Mouse (Mus musculus) heart, adult 18-20 months (tissue): ENCODE data around the gene 2300003K06Rik. TPM values are rescaled to one million over a fixed set of nuclear protein-coding genes. Genes with fewer than 3 reads are reported as not detected.
"Not testable (repeated sequence)": the region's sequence is repeated elsewhere in the genome, so short reads cannot be mapped to it uniquely, and the experiment has no call there.

ENCODE experiments used
- DNase-seq, 2 experiments: peaks; one replicate each; pipeline ENCODE4 v3.0.0; 2021 to 2022; ENCODE audit warnings: mixed read lengths in 1 of 2
- long read RNA-seq, 2 experiments: library from polyadenylated mRNA; stranded (forward); transcript quantifications; one replicate each; pipeline ENCODE4 v2.0.0; 2021
- total RNA-seq, 2 experiments: library from RNA; stranded (reverse); gene quantifications; 2 replicates each; pipeline ENCODE4 v1.2.3; 2021

2300003K06Rik gene
- total RNA-seq, result not detected
- long read RNA-seq, experiment 1, result 0 reads
- long read RNA-seq, experiment 2, result 0 reads

GRCm38 (mm10) chr11:99837966-99838365 lies at the start of gene 2300003K06Rik:
2300003K06Rik (minus strand) TSS chr11:99838066.
- DNase-seq, result no peak

DNA sequence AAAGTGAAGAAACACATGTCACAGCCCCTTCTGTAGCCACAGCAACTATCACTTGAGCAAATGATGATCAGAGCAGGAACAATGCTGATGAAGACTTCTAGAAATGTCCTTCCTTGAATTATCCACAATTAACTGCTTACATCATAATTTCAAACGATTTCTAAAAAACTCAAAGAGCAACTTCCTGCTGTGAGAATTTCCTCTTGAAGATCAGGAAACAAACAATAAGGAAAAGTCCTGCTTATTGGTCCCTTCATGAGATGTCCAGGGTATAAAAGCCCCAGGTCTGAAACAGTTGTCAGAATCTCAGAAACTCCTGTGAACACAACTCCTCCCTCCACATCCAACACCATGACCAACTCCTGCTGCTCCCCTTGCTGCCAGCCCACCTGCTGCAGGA lies 41.0 kb upstream of the 2300003K06Rik start, which contains the start of gene Gm11567:
Gene Gm11567, plus strand, starts transcription at position 301 of the 400 bp plus-strand sequence.
- not testable (repeated sequence) for DNase-seq

GRCm38 (mm10) chr11:99873089-99873488 lies 35.2 kb upstream of the 2300003K06Rik start, which contains the start of gene Krtap9-1:
Krtap9-1 (plus strand) TSS chr11:99873389.
- not testable (repeated sequence) for DNase-seq

DNA sequence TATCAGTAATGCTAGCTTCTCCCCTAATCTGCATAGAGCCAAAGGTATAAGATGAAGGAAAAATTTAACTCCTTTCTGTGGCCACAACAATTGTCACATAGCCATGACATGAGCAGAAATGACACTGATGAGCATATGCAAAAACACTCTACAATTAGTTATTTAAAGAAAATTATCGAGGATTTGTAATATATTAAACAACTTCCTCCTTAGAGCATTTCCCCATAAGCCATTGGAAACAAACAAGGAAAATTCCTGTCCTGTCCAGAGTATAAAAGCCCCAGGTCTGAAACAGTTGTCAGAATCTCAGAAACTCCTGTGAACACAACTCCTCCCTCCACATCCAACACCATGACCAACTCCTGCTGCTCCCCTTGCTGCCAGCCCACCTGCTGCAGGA lies 26.3 kb upstream of the 2300003K06Rik start, which contains the start of gene Gm11559:
Gene Gm11559, plus strand, starts transcription at position 301 of the 400 bp plus-strand sequence.
- DNase-seq, result not testable (repeated sequence)

DNA sequence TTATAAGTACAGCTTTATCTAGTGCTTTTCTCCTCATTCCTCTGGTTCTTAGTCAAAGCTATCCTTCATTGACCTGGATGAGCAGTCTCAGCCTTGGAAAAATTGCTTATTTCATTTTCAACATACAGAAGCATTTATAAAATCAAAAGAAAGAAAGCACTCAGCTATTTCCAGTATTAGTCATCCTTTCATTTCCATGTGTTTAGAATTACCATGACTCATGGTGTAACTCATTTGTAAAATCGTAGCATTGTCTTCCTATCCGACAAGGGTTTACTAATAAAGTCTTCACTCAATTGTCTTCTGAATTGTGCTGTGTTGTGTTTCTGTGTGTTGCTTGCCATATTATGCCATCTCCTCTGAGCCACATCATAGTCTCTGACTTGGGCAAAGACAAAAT lies 20.9 kb upstream of the 2300003K06Rik start:
- DNase-seq, result no peak

- DNase-seq, result no peak
These were observed 19.8 kb upstream of the 2300003K06Rik start, which contains the start of gene Gm11568 for GRCm38 (mm10) chr11:99857617-99858016. Gm11568 (plus strand) TSS chr11:99857917.

- DNase-seq, result no peak
These were observed 16.3 kb upstream of the 2300003K06Rik start for GRCm38 (mm10) chr11:99854121-99854520.

DNA sequence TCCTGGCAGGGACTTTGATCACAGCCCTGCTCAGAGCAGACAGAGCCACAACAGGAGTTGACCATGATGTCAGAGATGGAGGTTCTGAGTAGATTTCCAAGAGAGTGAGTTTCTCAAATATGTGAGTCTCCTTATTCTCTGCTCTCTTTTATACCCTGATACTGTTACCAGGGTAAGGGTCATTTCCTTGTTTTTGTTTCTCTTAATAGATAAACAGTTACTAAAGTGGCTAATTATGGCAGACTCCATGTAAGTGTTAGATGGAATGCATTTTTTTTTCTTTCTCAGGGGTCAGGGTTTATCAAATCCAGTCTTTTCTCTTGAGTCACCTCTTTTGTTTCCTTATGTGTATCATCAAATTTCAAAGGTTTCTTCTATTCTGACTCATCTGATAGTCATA lies 13.6 kb upstream of the 2300003K06Rik start, which contains the start of gene Krtap4-16:
Gene Krtap4-16, minus strand, starts transcription at position 101 of the 400 bp plus-strand sequence.
- no peak for DNase-seq

- no peak for DNase-seq
These were observed 8.9 kb upstream of the 2300003K06Rik start for GRCm38 (mm10) chr11:99846746-99847145.

GRCm38 (mm10) chr11:99842185-99842584 lies 4.3 kb upstream of the 2300003K06Rik start:
- no peak for DNase-seq

DNA sequence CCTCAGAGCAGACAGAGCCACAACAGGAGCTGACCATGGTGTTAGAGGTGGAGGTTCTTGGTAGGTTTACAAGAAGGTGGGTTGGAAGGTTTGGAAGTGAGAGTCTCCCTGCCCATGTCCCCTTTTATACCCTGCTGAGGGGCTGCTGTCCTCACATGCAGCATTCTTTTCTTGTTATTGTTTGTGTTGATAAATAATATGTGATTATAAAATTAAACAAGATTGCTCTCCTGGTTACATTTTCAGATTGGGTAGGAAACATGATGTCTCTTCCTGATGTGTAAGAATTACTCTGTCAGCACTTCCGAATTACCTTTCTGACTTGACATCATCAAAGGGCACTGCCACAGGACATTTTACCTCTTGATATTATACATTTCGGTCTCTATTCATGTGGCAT lies 22.3 kb downstream of the 2300003K06Rik start, which contains the start of gene Gm11564:
Gene Gm11564, minus strand, starts transcription at position 101 of the 400 bp plus-strand sequence.
- not testable (repeated sequence) for DNase-seq

DNA sequence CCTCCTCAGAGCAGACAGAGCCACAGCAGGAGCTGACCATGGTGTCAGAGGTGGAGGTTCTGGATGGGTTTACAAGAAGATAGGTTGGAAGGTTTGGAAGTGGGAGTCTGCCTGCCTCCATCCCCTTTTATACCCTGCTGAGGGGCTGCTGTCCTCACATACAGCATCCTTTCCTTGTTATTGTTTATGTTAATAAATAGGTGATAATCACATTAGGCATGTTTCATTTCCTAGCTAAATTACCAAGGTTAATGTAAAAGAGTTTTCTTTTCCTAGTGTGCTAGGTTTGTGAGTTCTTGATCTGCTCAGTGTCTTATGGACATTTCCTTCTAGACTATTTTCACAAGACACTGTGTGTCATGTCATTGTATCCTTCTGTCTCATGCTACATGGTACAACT lies 28.1 kb downstream of the 2300003K06Rik start, which contains the start of gene Krtap4-13:
Gene Krtap4-13, minus strand, starts transcription at position 101 of the 400 bp plus-strand sequence.
- not testable (repeated sequence) for DNase-seq

DNA sequence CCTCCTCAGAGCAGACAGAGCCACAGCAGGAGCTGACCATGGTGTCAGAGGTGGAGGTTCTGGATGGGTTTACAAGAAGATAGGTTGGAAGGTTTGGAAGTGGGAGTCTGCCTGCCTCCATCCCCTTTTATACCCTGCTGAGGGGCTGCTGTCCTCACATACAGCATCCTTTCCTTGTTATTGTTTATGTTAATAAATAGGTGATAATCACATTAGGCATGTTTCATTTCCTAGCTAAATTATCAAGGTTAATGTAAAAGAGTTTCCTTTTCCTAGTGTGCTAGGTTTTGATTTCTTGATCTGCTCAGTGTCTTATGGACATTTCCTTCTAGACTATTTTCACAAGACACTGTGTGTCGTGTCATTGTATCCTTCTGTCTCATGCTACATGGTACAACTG lies 33.5 kb downstream of the 2300003K06Rik start, which contains the start of gene Gm11554:
Gene Gm11554, minus strand, starts transcription at position 101 of the 400 bp plus-strand sequence.
- not testable (repeated sequence) for DNase-seq

DNA sequence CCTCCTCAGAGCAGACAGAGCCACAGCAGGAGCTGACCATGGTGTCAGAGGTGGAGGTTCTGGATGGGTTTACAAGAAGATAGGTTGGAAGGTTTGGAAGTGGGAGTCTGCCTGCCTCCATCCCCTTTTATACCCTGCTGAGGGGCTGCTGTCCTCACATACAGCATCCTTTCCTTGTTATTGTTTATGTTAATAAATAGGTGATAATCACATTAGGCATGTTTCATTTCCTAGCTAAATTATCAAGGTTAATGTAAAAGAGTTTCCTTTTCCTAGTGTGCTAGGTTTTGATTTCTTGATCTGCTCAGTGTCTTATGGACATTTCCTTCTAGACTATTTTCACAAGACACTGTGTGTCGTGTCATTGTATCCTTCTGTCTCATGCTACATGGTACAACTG lies 39.0 kb downstream of the 2300003K06Rik start, which contains the start of gene Gm11569:
Gene Gm11569, minus strand, starts transcription at position 101 of the 400 bp plus-strand sequence.
- not testable (repeated sequence) for DNase-seq

- no peak for DNase-seq
These were observed 44.5 kb downstream of the 2300003K06Rik start, which contains the start of gene Gm11596 for GRCm38 (mm10) chr11:99793367-99793766. Gm11596 (minus strand) TSS chr11:99793467.

Other genes starting within 250 kb of the 2300003K06Rik start
- not detected for gene Krtap1-3, start 246.7 kb downstream of the 2300003K06Rik start, total RNA-seq
- not detected for gene Krtap9-3, start 240.0 kb downstream of the 2300003K06Rik start, total RNA-seq
- gene Gm11938, start 234.8 kb downstream of the 2300003K06Rik start, total RNA-seq, result not detected
- not detected for gene Gm11937, start 227.9 kb downstream of the 2300003K06Rik start, total RNA-seq
- gene Krtap2-4, start 223.2 kb downstream of the 2300003K06Rik start, total RNA-seq, result not detected
- gene Gm11562, start 217.6 kb downstream of the 2300003K06Rik start, total RNA-seq, result not detected
- gene Krtap4-1, start 209.8 kb downstream of the 2300003K06Rik start, total RNA-seq, result not detected
- gene Krtap4-2, start 203.0 kb downstream of the 2300003K06Rik start, total RNA-seq, result not detected
- not detected for gene Krtap4-7, start 194.0 kb downstream of the 2300003K06Rik start, total RNA-seq
- gene Gm11555, start 187.8 kb downstream of the 2300003K06Rik start, total RNA-seq, result not detected
- gene Gm11563, start 179.1 kb downstream of the 2300003K06Rik start, total RNA-seq, result not detected
- gene Krtap4-6, start 172.1 kb downstream of the 2300003K06Rik start, total RNA-seq, result not detected
- not detected for gene Gm14190, start 147.3 kb downstream of the 2300003K06Rik start, total RNA-seq
- gene Gm14180, start 103.8 kb downstream of the 2300003K06Rik start, total RNA-seq, result not detected
- gene Gm11595, start 65.2 kb downstream of the 2300003K06Rik start, total RNA-seq, result not detected
- gene Krtap4-8, start 57.4 kb downstream of the 2300003K06Rik start, total RNA-seq, result not detected
- gene Krtap4-9, start 52.9 kb downstream of the 2300003K06Rik start, total RNA-seq, result not detected
- gene Gm11596, start 44.6 kb downstream of the 2300003K06Rik start, total RNA-seq, result not detected
- gene Gm11569, start 39.1 kb downstream of the 2300003K06Rik start, total RNA-seq, result not detected
- not detected for gene Gm11554, start 33.6 kb downstream of the 2300003K06Rik start, total RNA-seq
- gene Krtap4-13, start 28.2 kb downstream of the 2300003K06Rik start, total RNA-seq, result not detected
- gene Gm11564, start 22.4 kb downstream of the 2300003K06Rik start, total RNA-seq, result not detected
- gene Krtap4-16, start 13.5 kb upstream of the 2300003K06Rik start, total RNA-seq, result not detected
- not detected for gene Gm11568, start 19.9 kb upstream of the 2300003K06Rik start, total RNA-seq
- gene Gm11559, start 26.4 kb upstream of the 2300003K06Rik start, total RNA-seq, result not detected
- not detected for gene Krtap9-1, start 35.3 kb upstream of the 2300003K06Rik start, total RNA-seq
- gene Gm11567, start 41.1 kb upstream of the 2300003K06Rik start, total RNA-seq, result not detected
- not detected for gene Krtap31-1, start 69.9 kb upstream of the 2300003K06Rik start, total RNA-seq
- gene Gm11565, start 76.7 kb upstream of the 2300003K06Rik start, total RNA-seq, result not detected
- gene Krtap31-2, start 98.2 kb upstream of the 2300003K06Rik start, total RNA-seq, result not detected
- not detected for gene Krtap9-5, start 110.4 kb upstream of the 2300003K06Rik start, total RNA-seq
- not detected for gene Krtap29-1, start 141.0 kb upstream of the 2300003K06Rik start, total RNA-seq
- not detected for gene Krtap16-1, start 148.5 kb upstream of the 2300003K06Rik start, total RNA-seq
- gene Krtap17-1, start 155.9 kb upstream of the 2300003K06Rik start, total RNA-seq, result not detected
- gene Krt33a, start 178.1 kb upstream of the 2300003K06Rik start, total RNA-seq, result not detected
- gene Krt33b, start 191.8 kb upstream of the 2300003K06Rik start, total RNA-seq, result not detected
- not detected for gene Krt34, start 203.5 kb upstream of the 2300003K06Rik start, total RNA-seq
- not detected for gene Krt31, start 212.5 kb upstream of the 2300003K06Rik start, total RNA-seq